Mouse (Mus musculus) left cerebral cortex, adult 2 months (tissue): ENCODE data around the gene Fam229b. TPM values are rescaled to one million over a fixed set of nuclear protein-coding genes. Genes with fewer than 3 reads are reported as not detected.
A peak's percentile ranks its signal among the peaks of the same experiment; 100 is the strongest.

ENCODE experiments used
- DNase-seq, 2 experiments: peaks; one replicate each; pipeline ENCODE4 v3.0.0; 2021 to 2022; ENCODE audit warnings: low spot score in 2 of 2, mixed read lengths in 1 of 2; ENCODE audit errors: extremely low spot score in 1 of 2
- H3K27ac ChIP-seq: fragments of 200-600 bp; 2 replicates; pipeline ENCODE4 v1.8.1; 2022
- H3K4me3 ChIP-seq: fragments of 200-600 bp; 2 replicates; pipeline ENCODE4 v1.8.1; 2022
- CTCF ChIP-seq: fragments of 200-600 bp; IDR thresholded peaks from 2 replicates; pipeline ENCODE4 v1.8.1; 2022; ENCODE audit warnings: antibody characterized with exemption, mild to moderate bottlenecking, moderate library complexity
- intact Hi-C: fragments of 180-260 bp; cut with DNase I; formaldehyde crosslinking; loops from one replicate; pipeline ENCODE4 v1.15.1; 2025
- long read RNA-seq, 2 experiments: library from polyadenylated mRNA; stranded (forward); transcript quantifications; one replicate each; pipeline ENCODE4 v2.0.0; 2021; ENCODE audit warnings: borderline mapping rate in 2 of 2
- total RNA-seq, 2 experiments: library from RNA; stranded (reverse); gene quantifications; 2 replicates each; pipeline ENCODE4 v1.2.3; 2021

The Fam229b gene
- 10 to 100 TPM; 13.8 to 14.9 TPM for total RNA-seq
- long read RNA-seq, experiment 1, partial matches to known transcripts = 1 of 7 reads
- long read RNA-seq, experiment 1, other reads (novel, unspliced or antisense) = 3 of 7 reads
- long read RNA-seq, experiment 2, partial matches to known transcripts = 1 of 8 reads
- long read RNA-seq, experiment 2, other reads (novel, unspliced or antisense) = 3 of 8 reads

GRCm38 (mm10) chr10:39133462-39134310 lies at the start of gene Fam229b, which contains the start of gene Tube1:
Fam229b (minus strand) TSS chr10:39133914.
Tube1 (plus strand) TSS chr10:39133976.
- intact Hi-C loops = no loop called here
- DNase-seq = peak; percentile 92 to 93
- peak within 1 kb of the TSS; percentile 77 for H3K4me3 ChIP-seq
- no peak; the same call in 1 of the 2 replicates for TF ChIP-seq CTCF
- peak within 1 kb of the TSS; percentile 82 for H3K27ac ChIP-seq

- TF ChIP-seq CTCF = no peak
- intact Hi-C loops = no loop called here
- no peak overlapping the region for H3K27ac ChIP-seq
- no peak overlapping the region for H3K4me3 ChIP-seq
- no peak for DNase-seq
These were observed 43.3 kb upstream of the Fam229b start for GRCm38 (mm10) chr10:39176981-39177380.

GRCm38 (mm10) chr10:39173077-39173476 lies 39.4 kb upstream of the Fam229b start:
- intact Hi-C loops = loop anchor here (5.0 kb wide), 3 partner anchors 64 to 459 kb away; no protein-coding TSS in a partner anchor
- no peak for TF ChIP-seq CTCF
- Histone ChIP-seq H3K27ac (no peak overlapping the region), H3K4me3 (no peak overlapping the region)
- DNase-seq = peak in 1 of 2 experiments; percentile 25

- Histone ChIP-seq H3K27ac (no peak overlapping the region; the same call in 1 of the 2 replicates), H3K4me3 (no peak overlapping the region)
- TF ChIP-seq CTCF = no peak
- DNase-seq = no peak
- intact Hi-C loops = loop anchor here (5.0 kb wide), 3 partner anchors 65 to 460 kb away; no protein-coding TSS in a partner anchor
These were observed 38.8 kb upstream of the Fam229b start for GRCm38 (mm10) chr10:39172540-39172931.

GRCm38 (mm10) chr10:39171603-39172539 lies 38.2 kb upstream of the Fam229b start:
- DNase-seq = peak; percentile 85 to 88
- intact Hi-C loops = loop anchor here (1.0 to 5.0 kb wide), 5 partner anchors 65 to 559 kb away; no protein-coding TSS in a partner anchor
- Histone ChIP-seq H3K27ac (peak overlapping the region; percentile 95), H3K4me3 (peak overlapping the region; percentile 59)
- TF ChIP-seq CTCF = peak; percentile 81

- peak; percentile 91 to 92 for DNase-seq
- TF ChIP-seq CTCF = peak; percentile 95
- Histone ChIP-seq H3K4me3 (peak overlapping the region; percentile 59), H3K27ac (peak overlapping the region; percentile 95)
- intact Hi-C loops = loop anchor here (1.0 to 5.0 kb wide), 5 partner anchors 66 to 560 kb away; no protein-coding TSS in a partner anchor
These were observed 37.4 kb upstream of the Fam229b start for GRCm38 (mm10) chr10:39171134-39171533.

GRCm38 (mm10) chr10:39170706-39171105 lies 37.0 kb upstream of the Fam229b start:
- no peak overlapping the region for H3K4me3 ChIP-seq
- no peak for TF ChIP-seq CTCF
- intact Hi-C loops = loop anchor here (1.0 to 5.0 kb wide), 5 partner anchors 67 to 560 kb away; no protein-coding TSS in a partner anchor
- peak in 1 of 2 experiments; percentile 15 for DNase-seq
- H3K27ac ChIP-seq = no peak overlapping the region

- H3K27ac ChIP-seq = no peak overlapping the region
- peak; percentile 97 for TF ChIP-seq CTCF
- intact Hi-C loops = loop anchor here (2.0 to 5.0 kb wide), 4 partner anchors 67 to 561 kb away; no protein-coding TSS in a partner anchor
- H3K4me3 ChIP-seq = no peak overlapping the region
- DNase-seq = peak; percentile 73 to 85
These were observed 36.5 kb upstream of the Fam229b start for GRCm38 (mm10) chr10:39170181-39170580.

GRCm38 (mm10) chr10:39169642-39170041 lies 35.9 kb upstream of the Fam229b start:
- intact Hi-C loops = loop anchor here (2.0 to 5.0 kb wide), 4 partner anchors 68 to 561 kb away; no protein-coding TSS in a partner anchor
- no peak overlapping the region for H3K27ac ChIP-seq
- H3K4me3 ChIP-seq = no peak overlapping the region
- no peak for DNase-seq
- TF ChIP-seq CTCF = no peak

GRCm38 (mm10) chr10:39167611-39168010 lies 33.9 kb upstream of the Fam229b start:
- intact Hi-C loops = no loop called here
- no peak for DNase-seq
- TF ChIP-seq CTCF = no peak
- no peak overlapping the region for H3K4me3 ChIP-seq
- no peak overlapping the region for H3K27ac ChIP-seq

- Histone ChIP-seq H3K27ac (peak overlapping the region; percentile 79), H3K4me3 (peak overlapping the region; percentile 48)
- intact Hi-C loops = no loop called here
- peak; percentile 44 to 47 for DNase-seq
- TF ChIP-seq CTCF = no peak
These were observed 32.0 kb upstream of the Fam229b start for GRCm38 (mm10) chr10:39165632-39166115.
